Mouse (Mus musculus): ENCODE results near the gene Irf2.
A peak's percentile ranks its signal among the peaks of the same experiment; 100 is the strongest.

Gene Irf2

GRCm38 (mm10) chr8:46801153-46801684 is 61.7 kb downstream of the Irf2 start:
- DNase-seq (ENCODE audit: low spot score in 2 of 2), result no peak

GRCm38 (mm10) chr8:46802009-46802408 is 62.5 kb downstream of the Irf2 start:
- no peak for DNase-seq (ENCODE audit: low spot score in 2 of 2)

- DNase-seq (ENCODE audit: low spot score in 2 of 2), result no peak
Observed at GRCm38 (mm10) chr8:46804721-46805120, 65.2 kb downstream of the Irf2 start.

GRCm38 (mm10) chr8:46811021-46811622 is 71.6 kb downstream of the Irf2 start:
- peak; percentile 15 to 34 for DNase-seq (ENCODE audit: low spot score in 2 of 2)

GRCm38 (mm10) chr8:46811944-46812343 is 72.4 kb downstream of the Irf2 start:
- DNase-seq (ENCODE audit: low spot score in 2 of 2), result no peak

GRCm38 (mm10) chr8:46812966-46813365 is 73.4 kb downstream of the Irf2 start:
- DNase-seq (ENCODE audit: low spot score in 2 of 2), result no peak

- no peak for DNase-seq (ENCODE audit: low spot score in 2 of 2)
Observed at GRCm38 (mm10) chr8:46818106-46818989, 78.8 kb downstream of the Irf2 start.

GRCm38 (mm10) chr8:46818990-46819288 is 79.4 kb downstream of the Irf2 start:
- DNase-seq (ENCODE audit: low spot score in 2 of 2), result no peak

GRCm38 (mm10) chr8:46828734-46829413 is 89.3 kb downstream of the Irf2 start:
- DNase-seq (ENCODE audit: low spot score in 2 of 2), result no peak

- no peak for DNase-seq (ENCODE audit: low spot score in 2 of 2)
Observed at GRCm38 (mm10) chr8:46829414-46830111, 90.0 kb downstream of the Irf2 start.

GRCm38 (mm10) chr8:46830112-46830855 is 90.8 kb downstream of the Irf2 start:
- no peak for DNase-seq (ENCODE audit: low spot score in 2 of 2)

GRCm38 (mm10) chr8:46831916-46832315 is 92.4 kb downstream of the Irf2 start:
- no peak for DNase-seq (ENCODE audit: low spot score in 2 of 2)

GRCm38 (mm10) chr8:46832399-46832798 is 92.9 kb downstream of the Irf2 start:
- DNase-seq (ENCODE audit: low spot score in 2 of 2), result no peak

- DNase-seq (ENCODE audit: low spot score in 2 of 2), result no peak
Observed at GRCm38 (mm10) chr8:46833763-46834162, 94.2 kb downstream of the Irf2 start.

- DNase-seq (ENCODE audit: low spot score in 2 of 2), result no peak
Observed at GRCm38 (mm10) chr8:46834440-46834839, 94.9 kb downstream of the Irf2 start.

- no peak for DNase-seq (ENCODE audit: low spot score in 2 of 2)
Observed at GRCm38 (mm10) chr8:46836011-46836652, 96.6 kb downstream of the Irf2 start.

GRCm38 (mm10) chr8:46836949-46837348 is 97.4 kb downstream of the Irf2 start:
- no peak for DNase-seq (ENCODE audit: low spot score in 2 of 2)

- DNase-seq (ENCODE audit: low spot score in 2 of 2), result no peak
Observed at GRCm38 (mm10) chr8:46838052-46838451, 98.5 kb downstream of the Irf2 start.

GRCm38 (mm10) chr8:46840390-46840789 is 100.9 kb downstream of the Irf2 start:
- DNase-seq (ENCODE audit: low spot score in 2 of 2), result no peak

GRCm38 (mm10) chr8:46840791-46841190 is 101.3 kb downstream of the Irf2 start:
- no peak for DNase-seq (ENCODE audit: low spot score in 2 of 2)
